Mouse (Mus musculus) lung, postnatal 0 days (tissue): ENCODE data around the gene Car12.

Source experiments
- CTCF ChIP-seq: IDR thresholded peaks from 2 replicates; pipeline ENCODE4 v1.5.1; 2016; ENCODE audit warnings: antibody characterized with exemption, mild to moderate bottlenecking
- EP300 ChIP-seq: IDR thresholded peaks from 2 replicates; pipeline ENCODE4 v1.6.1; 2016; ENCODE audit warnings: antibody characterized with exemption, mild to moderate bottlenecking, control low read depth

DNA sequence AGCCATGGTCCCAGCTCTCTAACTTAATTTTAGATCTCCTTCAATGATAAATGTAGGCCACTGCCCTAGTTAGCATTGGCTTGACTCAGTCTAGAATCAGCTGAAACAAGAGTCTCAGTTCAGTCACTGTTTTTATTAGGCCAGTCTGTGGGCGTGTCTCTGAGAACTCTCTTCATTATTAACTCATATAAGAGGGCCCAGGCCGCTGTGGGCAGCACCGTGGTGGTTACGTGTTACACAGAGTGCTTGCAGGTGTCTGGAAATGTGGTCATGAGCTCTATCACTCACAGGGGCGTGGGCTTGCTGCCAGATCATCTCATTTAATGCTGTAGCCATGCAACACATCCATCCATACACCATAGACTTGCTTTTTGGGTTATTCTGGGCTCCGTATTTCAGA, 46.4 kb upstream of the Car12 start:
- TF ChIP-seq CTCF, result no peak
- no peak for TF ChIP-seq EP300
